Mouse (Mus musculus): ENCODE data around the gene Asah2.

GRCm38 (mm10) chr19:32136888-32137625, 29.0 kb upstream of the Asah2 start:
- TF ChIP-seq ZC3H11A (IDR thresholded peaks at IDR 0.05; ENCODE audit: low read depth, low read length) (no peak), CTCF (conservative IDR thresholded peaks at IDR 0.05 in 1 of 2, IDR thresholded peaks at IDR 0.05 in 1 of 2; ENCODE audit: low read depth in 2 of 2, low read length in 2 of 2) (no peak), E2F4 (IDR thresholded peaks at IDR 0.05; ENCODE audit: insufficient replicate concordance, low read depth, low read length) (no peak), POLR2A (IDR thresholded peaks at IDR 0.05; ENCODE audit: low read depth, low read length) (no peak), CHD2 (IDR thresholded peaks at IDR 0.05; ENCODE audit: low read length) (no peak), MAZ (IDR thresholded peaks at IDR 0.05; ENCODE audit: low read depth, low read length) (no peak)

Data from CH12.LX (cell line).